Mouse (Mus musculus): ENCODE data around the gene Foxo1. TPM values are rescaled to one million over a fixed set of nuclear protein-coding genes. Genes with fewer than 3 reads are reported as not detected.
A peak's percentile ranks its signal among the peaks of the same experiment; 100 is the strongest.

Gene Foxo1
- polyA plus RNA-seq, 1 experiment from 2014 or later = 3.4 TPM

- DNase-seq (ENCODE audit: low spot score) (no peak), ATAC-seq (ENCODE audit: low FRiP score, low TSS enrichment) (no peak)
- WGBS = 68% methylated on average over 5 of the region's 5 CpGs
- Histone ChIP-seq H3K4me2 (replicated peaks; ENCODE audit: low read depth) (no peak overlapping the region), H3K9me3 (ENCODE audit: control insufficient read depth, low read length) (no peaks in the 10 kb centered on the region), H3K4me1 (replicated peaks; ENCODE audit: control insufficient read depth, insufficient read depth) (peaks cover 6% of the 10 kb centered on the region; the same call in 1 of the 2 replicates), H3K27ac (replicated peaks) (no peak overlapping the region), H3K4me3 (ENCODE audit: low read depth, low read length) (no peak overlapping the region), H3K27me3 (ENCODE audit: control insufficient read depth, insufficient read depth, low read length) (no peaks in the 10 kb centered on the region), H3K9ac (ENCODE audit: low read length) (no peak overlapping the region), H3K36me3 (ENCODE audit: control insufficient read depth, insufficient read depth, low read length) (no peaks in the 10 kb centered on the region)
- TF ChIP-seq EP300 (optimal IDR thresholded peaks at IDR 0.05) = no peak
- no peak for TF ChIP-seq CTCF (IDR thresholded peaks at IDR 0.05; ENCODE audit: low read depth)
These were observed 25.8 kb downstream of the Foxo1 start for GRCm38 (mm10) chr3:52293946-52294345.

GRCm38 (mm10) chr3:52295688-52296087, 27.6 kb downstream of the Foxo1 start:
- Histone ChIP-seq H3K4me2 (replicated peaks; ENCODE audit: low read depth) (no peak overlapping the region), H3K9ac (ENCODE audit: low read length) (no peak overlapping the region), H3K27ac (replicated peaks) (no peak overlapping the region), H3K27me3 (ENCODE audit: control insufficient read depth, insufficient read depth, low read length) (no peaks in the 10 kb centered on the region), H3K4me3 (ENCODE audit: low read depth, low read length) (no peak overlapping the region), H3K36me3 (ENCODE audit: control insufficient read depth, insufficient read depth, low read length) (no peaks in the 10 kb centered on the region), H3K4me1 (replicated peaks; ENCODE audit: control insufficient read depth, insufficient read depth) (peaks cover 6% of the 10 kb centered on the region; the same call in 1 of the 2 replicates), H3K9me3 (ENCODE audit: control insufficient read depth, low read length) (no peaks in the 10 kb centered on the region)
- DNase-seq (ENCODE audit: low spot score) (no peak), ATAC-seq (ENCODE audit: low FRiP score, low TSS enrichment) (no peak)
- 93% methylated on average over 1 of the region's 1 CpGs for WGBS
- no peak for TF ChIP-seq CTCF (IDR thresholded peaks at IDR 0.05; ENCODE audit: low read depth)

- ATAC-seq (ENCODE audit: low FRiP score, low TSS enrichment) (0 out of 2 replicates have a peak, but pooled peaks have one; percentile 54), DNase-seq (ENCODE audit: low spot score) (no peak)
- TF ChIP-seq EP300 (optimal IDR thresholded peaks at IDR 0.05) = no peak
- TF ChIP-seq CTCF (IDR thresholded peaks at IDR 0.05; ENCODE audit: low read depth) = no peak
- Histone ChIP-seq H3K4me1 (replicated peaks; ENCODE audit: control insufficient read depth, insufficient read depth) (peaks cover 6% of the 10 kb centered on the region; the same call in 1 of the 2 replicates), H3K4me2 (replicated peaks; ENCODE audit: low read depth) (no peak overlapping the region), H3K9ac (ENCODE audit: low read length) (no peak overlapping the region), H3K36me3 (ENCODE audit: control insufficient read depth, insufficient read depth, low read length) (no peaks in the 10 kb centered on the region), H3K27ac (replicated peaks) (no peak overlapping the region), H3K9me3 (ENCODE audit: control insufficient read depth, low read length) (no peaks in the 10 kb centered on the region), H3K27me3 (ENCODE audit: control insufficient read depth, insufficient read depth, low read length) (no peaks in the 10 kb centered on the region), H3K4me3 (ENCODE audit: low read depth, low read length) (no peak overlapping the region)
- WGBS = 50% methylated on average over 7 of the region's 7 CpGs
These were observed 28.2 kb downstream of the Foxo1 start for GRCm38 (mm10) chr3:52296224-52296760.

GRCm38 (mm10) chr3:52297291-52298018, 29.3 kb downstream of the Foxo1 start:
- Histone ChIP-seq H3K4me1 (replicated peaks; ENCODE audit: control insufficient read depth, insufficient read depth) (peaks cover 6% of the 10 kb centered on the region; the same call in 1 of the 2 replicates), H3K9me3 (ENCODE audit: control insufficient read depth, low read length) (no peaks in the 10 kb centered on the region), H3K27me3 (ENCODE audit: control insufficient read depth, insufficient read depth, low read length) (no peaks in the 10 kb centered on the region), H3K9ac (ENCODE audit: low read length) (no peak overlapping the region), H3K4me3 (ENCODE audit: low read depth, low read length) (no peak overlapping the region), H3K27ac (replicated peaks) (no peak overlapping the region), H3K36me3 (ENCODE audit: control insufficient read depth, insufficient read depth, low read length) (no peaks in the 10 kb centered on the region), H3K4me2 (replicated peaks; ENCODE audit: low read depth) (peak overlapping the region; percentile 32)
- WGBS = 45% methylated on average over 15 of the region's 15 CpGs
- ATAC-seq (ENCODE audit: low FRiP score, low TSS enrichment) (peak; percentile 55), DNase-seq (ENCODE audit: low spot score) (no peak)
- TF ChIP-seq CTCF (IDR thresholded peaks at IDR 0.05; ENCODE audit: low read depth) (no peak), EP300 (optimal IDR thresholded peaks at IDR 0.05) (peak; percentile 60)

GRCm38 (mm10) chr3:52298683-52299082, 30.5 kb downstream of the Foxo1 start:
- Histone ChIP-seq H3K4me3 (ENCODE audit: low read depth, low read length) (no peak overlapping the region), H3K9ac (ENCODE audit: low read length) (no peak overlapping the region), H3K27me3 (ENCODE audit: control insufficient read depth, insufficient read depth, low read length) (no peaks in the 10 kb centered on the region), H3K9me3 (ENCODE audit: control insufficient read depth, low read length) (no peaks in the 10 kb centered on the region), H3K4me1 (replicated peaks; ENCODE audit: control insufficient read depth, insufficient read depth) (peaks cover 4% of the 10 kb centered on the region; the same call in 1 of the 2 replicates), H3K4me2 (replicated peaks; ENCODE audit: low read depth) (no peak overlapping the region), H3K27ac (replicated peaks) (no peak overlapping the region), H3K36me3 (ENCODE audit: control insufficient read depth, insufficient read depth, low read length) (no peaks in the 10 kb centered on the region)
- ATAC-seq (ENCODE audit: low FRiP score, low TSS enrichment) (0 out of 2 replicates have a peak, but pooled peaks have one; percentile 48), DNase-seq (ENCODE audit: low spot score) (no peak)
- WGBS = 75% methylated on average over 4 of the region's 4 CpGs
- no peak for TF ChIP-seq EP300 (optimal IDR thresholded peaks at IDR 0.05)
- no peak for TF ChIP-seq CTCF (IDR thresholded peaks at IDR 0.05; ENCODE audit: low read depth)

GRCm38 (mm10) chr3:52299376-52299775, 31.2 kb downstream of the Foxo1 start:
- TF ChIP-seq CTCF (IDR thresholded peaks at IDR 0.05; ENCODE audit: low read depth) = no peak
- TF ChIP-seq EP300 (optimal IDR thresholded peaks at IDR 0.05) = no peak
- 54% methylated on average over 2 of the region's 2 CpGs for WGBS
- DNase-seq (ENCODE audit: low spot score) (no peak), ATAC-seq (ENCODE audit: low FRiP score, low TSS enrichment) (no peak)
- no peak overlapping the region for H3K27ac ChIP-seq (replicated peaks)
- H3K27me3 ChIP-seq (ENCODE audit: control insufficient read depth, insufficient read depth, low read length) = no peaks in the 10 kb centered on the region
- no peak overlapping the region for H3K9ac ChIP-seq (ENCODE audit: low read length)
- H3K36me3 ChIP-seq (ENCODE audit: control insufficient read depth, insufficient read depth, low read length) = no peaks in the 10 kb centered on the region
- no peak overlapping the region for H3K4me2 ChIP-seq (replicated peaks; ENCODE audit: low read depth)
- H3K4me3 ChIP-seq (ENCODE audit: low read depth, low read length) = no peak overlapping the region
- no peaks in the 10 kb centered on the region for H3K9me3 ChIP-seq (ENCODE audit: control insufficient read depth, low read length)
- H3K4me1 ChIP-seq (replicated peaks; ENCODE audit: control insufficient read depth, insufficient read depth) = peaks cover 4% of the 10 kb centered on the region; the same call in 1 of the 2 replicates
